Mouse (Mus musculus): ENCODE data around the gene Marveld2. TPM values are rescaled to one million over a fixed set of nuclear protein-coding genes. Genes with fewer than 3 reads are reported as not detected.

The Marveld2 gene
- polyA plus RNA-seq, 1 experiment from 2014 or later, result 0.27 TPM

GRCm38 (mm10) chr13:100611266-100611665, 5.5 kb downstream of the Marveld2 start:
- H3K36me3 ChIP-seq (ENCODE audit: inconsistent target), result no peaks in the 10 kb centered on the region
- no peak overlapping the region for H3K27ac ChIP-seq
- H3K79me2 ChIP-seq (ENCODE audit: inconsistent target), result no peaks in the 10 kb centered on the region
- H3K4me3 ChIP-seq (ENCODE audit: inconsistent target), result no peak overlapping the region
- WGBS (ENCODE audit: missing documents), result 92% methylated on average over 13 of the region's 13 CpGs

DNA sequence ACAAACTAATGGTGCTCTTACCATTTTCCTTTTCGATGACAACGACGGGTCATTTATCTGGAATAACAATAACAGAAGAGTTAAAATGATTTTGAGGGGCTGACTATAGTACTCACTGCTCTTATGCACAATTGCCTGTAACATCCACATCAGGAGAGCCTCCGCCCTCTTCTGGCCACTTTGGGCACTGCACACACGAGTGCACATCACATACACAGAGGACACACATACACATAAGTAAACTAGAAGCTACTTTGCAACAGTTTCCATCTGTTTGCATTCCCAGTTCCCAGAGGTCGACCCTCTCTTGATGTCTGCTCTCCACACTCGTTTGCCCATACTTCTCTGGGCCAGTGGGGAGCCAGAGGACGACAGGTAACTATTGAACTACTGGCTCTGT, 9.0 kb downstream of the Marveld2 start:
- no peak overlapping the region for H3K27ac ChIP-seq
- H3K36me3 ChIP-seq (ENCODE audit: inconsistent target), result no peaks in the 10 kb centered on the region
- H3K79me2 ChIP-seq (ENCODE audit: inconsistent target), result no peaks in the 10 kb centered on the region
- no peak overlapping the region for H3K4me3 ChIP-seq (ENCODE audit: inconsistent target)
- 93% methylated on average over 8 of the region's 8 CpGs for WGBS (ENCODE audit: missing documents)

DNA sequence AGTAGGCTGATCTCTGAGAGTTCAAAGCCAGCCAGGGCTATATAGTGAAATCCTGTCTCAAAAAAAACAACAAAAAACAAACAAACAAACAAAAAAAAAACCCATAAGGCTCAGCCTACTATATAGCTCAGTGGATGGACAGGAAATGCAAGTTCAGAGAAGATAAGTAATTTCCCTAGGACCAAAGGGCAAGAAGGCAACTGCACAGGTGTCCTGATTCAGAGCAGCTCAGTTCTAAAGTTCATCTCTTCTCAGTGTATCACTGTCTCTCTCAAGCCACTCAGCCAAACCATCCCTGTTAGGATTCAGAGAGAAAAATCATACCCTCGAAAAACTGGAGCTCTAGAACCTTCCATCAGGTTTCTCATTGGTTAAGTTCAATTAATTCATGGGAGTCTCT, 10.9 kb downstream of the Marveld2 start:
- Histone ChIP-seq H3K36me3 (ENCODE audit: inconsistent target) (no peaks in the 10 kb centered on the region), H3K79me2 (ENCODE audit: inconsistent target) (no peaks in the 10 kb centered on the region), H3K27ac (no peak overlapping the region), H3K4me3 (ENCODE audit: inconsistent target) (no peak overlapping the region)
- WGBS (ENCODE audit: missing documents), result 79% methylated on average over 1 of the region's 1 CpGs

GRCm38 (mm10) chr13:100603738-100604095, 13.1 kb downstream of the Marveld2 start:
- Histone ChIP-seq H3K79me2 (ENCODE audit: inconsistent target) (no peaks in the 10 kb centered on the region), H3K36me3 (ENCODE audit: inconsistent target) (no peaks in the 10 kb centered on the region), H3K27ac (no peak overlapping the region), H3K4me3 (ENCODE audit: inconsistent target) (no peak overlapping the region)
- WGBS (ENCODE audit: missing documents), result 98% methylated on average over 11 of the region's 11 CpGs

DNA sequence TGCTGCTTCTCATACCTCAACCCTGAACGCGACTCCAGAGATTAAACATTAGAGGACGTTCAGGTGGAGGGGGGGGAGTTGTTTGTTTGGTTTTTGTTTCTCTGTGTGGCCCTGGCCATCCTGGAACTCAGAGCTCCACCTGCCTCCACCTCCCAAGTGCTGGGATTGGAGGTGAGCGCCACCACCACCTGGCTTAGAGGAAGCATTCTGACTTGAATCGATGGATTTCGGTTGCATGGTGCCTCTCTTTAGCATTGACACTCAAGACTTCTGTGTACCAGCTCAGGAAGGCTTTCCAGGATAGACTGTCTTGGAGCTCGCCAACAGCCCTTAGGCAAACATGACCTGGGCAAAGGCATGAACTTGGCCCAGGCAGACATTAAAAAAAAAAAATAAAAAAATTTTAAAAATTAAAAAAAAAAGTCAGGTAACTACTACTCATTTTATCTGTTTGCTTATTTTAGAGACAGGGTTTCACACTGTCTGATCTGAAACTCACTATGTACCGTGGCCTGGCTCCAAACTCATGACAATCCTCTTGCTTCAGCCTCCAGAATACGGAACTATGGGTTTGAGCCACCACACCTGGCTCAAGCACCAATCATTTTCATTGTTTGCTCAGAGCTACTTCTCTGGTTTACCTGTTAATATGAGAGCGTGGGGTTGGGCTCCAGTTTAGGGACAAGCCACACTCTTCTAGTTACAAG, 13.6 kb downstream of the Marveld2 start:
- Histone ChIP-seq H3K79me2 (ENCODE audit: inconsistent target) (no peaks in the 10 kb centered on the region), H3K36me3 (ENCODE audit: inconsistent target) (no peaks in the 10 kb centered on the region), H3K4me3 (ENCODE audit: inconsistent target) (no peak overlapping the region), H3K27ac (no peak overlapping the region)
- 91% methylated on average over 10 of the region's 10 CpGs for WGBS (ENCODE audit: missing documents)

- 73% methylated on average over 5 of the region's 5 CpGs for WGBS (ENCODE audit: missing documents)
- Histone ChIP-seq H3K36me3 (ENCODE audit: inconsistent target) (no peaks in the 10 kb centered on the region), H3K27ac (0 out of 2 replicates have a peak overlapping the region, but pooled peaks have one; percentile 12), H3K4me3 (ENCODE audit: inconsistent target) (no peak overlapping the region), H3K79me2 (ENCODE audit: inconsistent target) (no peaks in the 10 kb centered on the region)
Observed at GRCm38 (mm10) chr13:100602239-100602902, 14.4 kb downstream of the Marveld2 start.

DNA sequence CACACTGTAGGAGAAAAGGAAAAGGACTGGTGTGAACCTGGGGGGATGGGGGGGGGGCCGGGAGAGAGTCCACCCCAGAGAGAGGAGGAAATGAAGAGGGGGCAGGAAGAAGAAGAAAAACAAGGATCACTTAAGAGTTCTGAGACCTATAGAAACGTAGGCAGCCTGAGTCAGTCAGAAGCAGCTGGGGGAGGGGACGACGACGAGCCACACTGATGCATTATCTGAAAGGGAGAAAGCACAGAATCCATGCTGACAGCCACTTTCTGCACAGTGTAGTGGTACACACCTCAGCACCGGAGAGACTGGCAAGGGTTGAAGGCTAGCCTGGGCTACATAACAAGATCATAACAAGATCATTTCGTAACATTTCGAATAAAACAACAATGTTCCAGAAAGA, 15.7 kb downstream of the Marveld2 start:
- no peaks in the 10 kb centered on the region for H3K79me2 ChIP-seq (ENCODE audit: inconsistent target)
- no peak overlapping the region for H3K4me3 ChIP-seq (ENCODE audit: inconsistent target)
- no peaks in the 10 kb centered on the region for H3K36me3 ChIP-seq (ENCODE audit: inconsistent target)
- H3K27ac ChIP-seq, result no peak overlapping the region
- WGBS (ENCODE audit: missing documents), result 77% methylated on average over 8 of the region's 8 CpGs

- Histone ChIP-seq H3K79me2 (ENCODE audit: inconsistent target) (no peaks in the 10 kb centered on the region), H3K4me3 (ENCODE audit: inconsistent target) (no peak overlapping the region), H3K36me3 (ENCODE audit: inconsistent target) (no peaks in the 10 kb centered on the region), H3K27ac (no peak overlapping the region)
- 92% methylated on average over 12 of the region's 12 CpGs for WGBS (ENCODE audit: missing documents)
Observed at GRCm38 (mm10) chr13:100600317-100600716, 16.5 kb downstream of the Marveld2 start.

GRCm38 (mm10) chr13:100597284-100597683, 19.5 kb downstream of the Marveld2 start:
- Histone ChIP-seq H3K27ac (no peak overlapping the region), H3K36me3 (ENCODE audit: inconsistent target) (no peaks in the 10 kb centered on the region), H3K79me2 (ENCODE audit: inconsistent target) (no peaks in the 10 kb centered on the region), H3K4me3 (ENCODE audit: inconsistent target) (no peak overlapping the region)
- 93% methylated on average over 9 of the region's 9 CpGs for WGBS (ENCODE audit: missing documents)

DNA sequence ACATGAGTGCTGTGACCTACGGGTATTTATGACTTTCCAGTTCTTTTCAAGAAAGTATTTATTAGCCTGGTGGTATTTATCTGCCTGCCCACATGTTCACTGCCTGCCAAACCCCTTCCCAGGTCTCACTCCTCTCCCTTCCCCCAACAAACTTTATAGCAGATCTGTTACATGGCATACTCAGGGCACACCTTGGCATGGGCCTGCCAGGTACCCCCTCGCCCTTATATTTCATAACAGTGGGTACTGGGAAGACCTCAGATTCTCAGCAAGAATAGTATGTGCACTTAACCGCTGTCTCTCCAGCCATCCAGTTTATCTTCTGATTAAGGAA, 21.3 kb downstream of the Marveld2 start:
- Histone ChIP-seq H3K27ac (no peak overlapping the region), H3K36me3 (ENCODE audit: inconsistent target) (no peaks in the 10 kb centered on the region), H3K79me2 (ENCODE audit: inconsistent target) (no peaks in the 10 kb centered on the region), H3K4me3 (ENCODE audit: inconsistent target) (no peak overlapping the region)
- 91% methylated on average over 3 of the region's 3 CpGs for WGBS (ENCODE audit: missing documents)

DNA sequence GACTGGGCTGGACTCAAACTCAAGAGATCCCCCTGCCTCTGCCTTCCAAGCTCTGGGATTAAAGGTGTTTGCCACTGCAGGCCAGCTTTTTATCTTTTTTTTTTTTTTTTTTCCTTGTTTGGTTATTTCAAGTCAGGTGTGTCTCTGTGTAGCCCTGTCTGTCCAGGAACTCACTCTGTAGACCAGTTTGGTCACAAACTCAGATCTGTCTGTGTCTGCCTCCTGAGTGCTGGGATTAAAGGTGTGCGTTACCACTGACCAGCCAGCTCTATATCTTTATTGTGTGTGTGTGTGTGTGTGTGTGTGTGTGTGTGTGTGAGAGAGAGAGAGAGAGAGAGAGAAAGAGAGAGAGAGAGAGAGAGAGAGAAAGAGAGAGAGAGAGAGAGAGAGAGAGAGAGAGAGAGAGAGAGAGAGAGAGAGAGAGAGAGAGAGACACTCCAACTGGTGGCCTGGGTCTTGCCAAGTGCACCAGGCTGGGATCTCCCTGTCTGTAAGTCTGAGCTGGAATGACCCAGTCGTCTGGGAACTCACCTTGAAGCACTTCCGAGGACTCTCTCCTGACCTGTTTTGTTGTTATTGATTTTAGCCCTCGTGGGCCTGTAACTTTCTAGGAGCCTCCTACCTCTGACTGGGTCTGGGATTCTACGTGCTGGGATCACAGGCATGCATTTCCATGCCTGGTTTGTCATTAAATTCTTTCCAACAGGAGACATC, 21.8 kb downstream of the Marveld2 start:
- WGBS (ENCODE audit: missing documents), result 91% methylated on average over 5 of the region's 5 CpGs
- H3K4me3 ChIP-seq (ENCODE audit: inconsistent target), result no peak overlapping the region
- no peak overlapping the region for H3K27ac ChIP-seq
- H3K79me2 ChIP-seq (ENCODE audit: inconsistent target), result no peaks in the 10 kb centered on the region
- H3K36me3 ChIP-seq (ENCODE audit: inconsistent target), result no peaks in the 10 kb centered on the region

- WGBS (ENCODE audit: missing documents), result 62% methylated on average over 9 of the region's 17 CpGs
- no peak overlapping the region for H3K4me3 ChIP-seq (ENCODE audit: inconsistent target)
- no peaks in the 10 kb centered on the region for H3K79me2 ChIP-seq (ENCODE audit: inconsistent target)
- H3K36me3 ChIP-seq (ENCODE audit: inconsistent target), result no peaks in the 10 kb centered on the region
- peak overlapping the region; percentile 10; the same call in 1 of the 2 replicates for H3K27ac ChIP-seq
Observed at GRCm38 (mm10) chr13:100594041-100594792, 22.6 kb downstream of the Marveld2 start.

- Histone ChIP-seq H3K27ac (no peak overlapping the region), H3K79me2 (ENCODE audit: inconsistent target) (no peaks in the 10 kb centered on the region), H3K4me3 (ENCODE audit: inconsistent target) (peak overlapping the region; percentile 7; the same call in 1 of the 2 replicates), H3K36me3 (ENCODE audit: inconsistent target) (no peaks in the 10 kb centered on the region)
- 63% methylated on average over 10 of the region's 12 CpGs for WGBS (ENCODE audit: missing documents)
Observed at GRCm38 (mm10) chr13:100588646-100589045, 28.1 kb downstream of the Marveld2 start.

GRCm38 (mm10) chr13:100582144-100582543, 34.6 kb downstream of the Marveld2 start:
- no peaks in the 10 kb centered on the region for H3K36me3 ChIP-seq (ENCODE audit: inconsistent target)
- 40% methylated on average over 4 of the region's 6 CpGs for WGBS (ENCODE audit: missing documents)
- H3K79me2 ChIP-seq (ENCODE audit: inconsistent target), result no peaks in the 10 kb centered on the region
- H3K4me3 ChIP-seq (ENCODE audit: inconsistent target), result no peak overlapping the region
- no peak overlapping the region for H3K27ac ChIP-seq
